Mouse (Mus musculus) liver, embryonic 11.5 days (tissue): Measurements from ENCODE around the gene Fam167b. TPM values are rescaled to one million over a fixed set of nuclear protein-coding genes. Genes with fewer than 3 reads are reported as not detected.
"Not testable (repeated sequence)": the region's sequence is repeated elsewhere in the genome, so short reads cannot be mapped to it uniquely, and the experiment has no call there.

Experiments
- ATAC-seq: fragments of 200-750 bp; cut with Nextera tagmentation; replicated peaks from 2 replicates; pipeline ENCODE4 v1.8.0; 2017; ENCODE audit warnings: moderate number of reproducible peaks, mild to moderate bottlenecking, moderate TSS enrichment, moderate library complexity; ENCODE audit not compliant: low FRiP score
- DNase-seq: peaks from one replicate; pipeline ENCODE4 v3.0.0-alpha.2; 2017; ENCODE audit warnings: low spot score
- H3K27ac ChIP-seq: fragments of 300-500 bp; sonication (generic); 2 replicates; pipeline ENCODE4 v1.5.1; 2014; ENCODE audit warnings: mild to moderate bottlenecking, low read depth, low read length, control low read depth
- H3K27me3 ChIP-seq: fragments of 300-500 bp; sonication (generic); replicated peaks from 2 replicates; pipeline ENCODE4 v1.6.1; 2014; ENCODE audit warnings: low read length, mixed read lengths; ENCODE audit not compliant: control insufficient read depth, insufficient read depth
- H3K36me3 ChIP-seq: fragments of 300-500 bp; sonication (generic); 2 replicates; pipeline ENCODE4 v1.6.1; 2014; ENCODE audit warnings: mild to moderate bottlenecking, low read length, moderate library complexity, mixed read lengths; ENCODE audit not compliant: control insufficient read depth, insufficient read depth
- H3K4me1 ChIP-seq: fragments of 300-500 bp; sonication (generic); replicated peaks from 2 replicates; pipeline ENCODE4 v1.6.1; 2014; ENCODE audit warnings: low read length, mixed read lengths; ENCODE audit not compliant: control insufficient read depth, insufficient read depth
- H3K4me2 ChIP-seq: fragments of 300-500 bp; sonication (generic); 2 replicates; pipeline ENCODE4 v1.6.1; 2014; ENCODE audit warnings: mild to moderate bottlenecking, control low read depth, moderate library complexity
- H3K4me3 ChIP-seq: fragments of 300-500 bp; sonication (generic); 2 replicates; pipeline ENCODE4 v1.5.1; 2014; ENCODE audit warnings: low read depth, low read length, control low read depth
- H3K9ac ChIP-seq: fragments of 300-500 bp; sonication (generic); 2 replicates; pipeline ENCODE4 v1.6.1; 2014; ENCODE audit warnings: low read depth, low read length, control low read depth
- H3K9me3 ChIP-seq: fragments of 300-500 bp; sonication (generic); 2 replicates; pipeline ENCODE4 v1.6.1; 2016; ENCODE audit warnings: low read length, inconsistent platforms, mixed read lengths; ENCODE audit not compliant: control insufficient read depth
- WGBS: fragments of 180-500 bp; shearing (Covaris S2); extraction: QIAGEN DNeasy Blood & Tissue Kit; methylation state at CpG from one replicate; pipeline ENCODE4 v1.1.7; 2014; 5-methylcytosine and 5-hydroxymethylcytosine counted together
- microRNA-seq: library from miRNA; unstranded; fragments of <30 nt; microRNA quantifications from one replicate; pipeline ENCODE4, GENCODE M21; 2017; ENCODE audit warnings: borderline number of aligned reads
- polyA plus RNA-seq: library from polyadenylated mRNA; unstranded; fragments of >200 nt; fragmentation: Nextera tagmentation; extraction: Ambion mirVana; gene quantifications from 2 replicates; pipeline ENCODE4 v1.2.1, GENCODE M21; 2014

Gene Fam167b
- polyA plus RNA-seq, 1 experiment from 2014 or later: 9.3 TPM

- no peaks in the 10 kb centered on the region for H3K9me3 ChIP-seq
- no peak overlapping the region for H3K27ac ChIP-seq
Measured at GRCm38 (mm10) chr4:129544106-129544505, 34.2 kb downstream of the Fam167b start.

DNA sequence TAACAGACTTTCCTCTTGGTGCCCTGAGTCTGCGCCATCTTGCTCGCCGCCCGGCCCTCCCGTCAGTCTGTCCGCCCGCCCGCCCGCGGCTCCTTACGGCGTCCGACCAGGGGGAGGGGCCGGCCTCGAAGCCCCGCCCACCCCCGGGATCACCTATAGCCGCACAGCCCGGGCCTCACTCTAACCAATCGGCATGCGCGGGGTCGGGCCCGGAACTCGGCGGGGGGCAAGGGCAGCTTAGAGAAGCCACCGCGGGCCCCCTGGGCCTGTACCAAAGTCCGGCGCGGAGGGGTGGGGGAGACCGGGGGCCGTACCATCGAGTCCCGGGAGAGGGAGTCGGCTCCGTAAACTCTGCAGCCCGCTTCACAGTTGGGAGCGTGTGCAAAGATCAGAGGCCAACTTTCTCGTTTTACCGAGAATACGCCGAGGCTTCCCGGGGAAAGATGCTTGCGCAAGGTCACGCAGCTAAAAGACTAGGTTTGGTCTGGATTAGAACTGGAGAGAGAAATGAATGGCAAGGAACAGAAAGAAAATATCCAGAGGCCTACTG, 35.7 kb downstream of the Fam167b start, which contains the start of gene Hdac1:
Gene Hdac1 (minus strand): TSS at position 122 of the 550 bp plus-strand sequence.
- under 1% methylated on average over 46 of the region's 46 CpGs for WGBS
- Histone ChIP-seq H3K4me3 (peak within 1 kb of the TSS; percentile 94), H3K36me3 (peaks cover 9% of the 10 kb centered on the region; the same call in 1 of the 2 replicates), H3K27me3 (no peaks in the 10 kb centered on the region), H3K4me1 (peaks cover 13% of the 10 kb centered on the region), H3K9ac (peak within 1 kb of the TSS; percentile 95), H3K27ac (peak within 1 kb of the TSS; percentile 82), H3K4me2 (peak within 1 kb of the TSS; percentile 76), H3K9me3 (no peaks in the 10 kb centered on the region)
- DNase-seq (peak; percentile 99), ATAC-seq (peak; percentile 100)

More at GRCm38 (mm10) chr4:129544106-129544505, 34.2 kb downstream of the Fam167b start:
- H3K9ac ChIP-seq: no peak overlapping the region
- H3K4me1 ChIP-seq: peaks cover 13% of the 10 kb centered on the region
- no peak overlapping the region for H3K4me3 ChIP-seq
- H3K36me3 ChIP-seq: peaks cover 6% of the 10 kb centered on the region; the same call in 1 of the 2 replicates
- H3K27me3 ChIP-seq: no peaks in the 10 kb centered on the region
- no peak for ATAC-seq
- H3K4me2 ChIP-seq: no peak overlapping the region
- no peak for DNase-seq
- 88% methylated on average over 4 of the region's 4 CpGs for WGBS

DNA sequence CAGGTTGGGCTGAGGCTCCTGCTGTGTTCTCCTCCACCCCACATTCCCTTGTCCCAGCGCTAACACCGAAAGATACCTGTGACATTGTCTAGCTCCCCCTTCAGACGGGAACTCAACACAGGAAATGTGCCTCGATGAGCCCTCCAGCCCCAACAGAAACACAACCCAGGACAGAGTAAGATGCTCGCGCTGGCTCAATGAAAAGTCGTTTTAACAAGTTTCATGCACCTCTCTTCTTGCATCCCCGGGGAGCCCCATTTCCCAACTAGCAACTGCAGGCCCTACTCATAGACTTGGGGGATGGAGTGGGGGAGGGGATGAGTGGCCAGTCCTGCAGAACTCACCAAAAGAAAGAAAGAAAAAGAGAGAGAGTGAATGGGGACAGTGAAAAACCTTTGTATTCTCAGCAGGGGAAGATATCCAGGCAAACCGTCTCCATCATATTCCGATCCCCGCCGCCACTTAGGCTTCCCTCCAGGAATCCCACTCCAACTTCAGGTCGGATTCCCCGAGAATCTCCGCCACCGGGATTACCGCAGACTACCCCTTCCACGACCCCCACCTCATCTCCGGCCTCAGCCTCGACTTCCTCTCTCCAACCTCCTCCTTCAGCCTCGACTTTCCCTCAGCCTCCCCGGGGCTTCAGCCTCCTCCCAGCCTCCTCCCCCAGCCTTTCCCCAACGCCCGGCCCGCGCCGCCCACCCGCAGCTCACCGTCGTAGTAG, 36.3 kb downstream of the Fam167b start:
- peaks cover 9% of the 10 kb centered on the region; the same call in 1 of the 2 replicates for H3K36me3 ChIP-seq
- H3K4me1 ChIP-seq: peaks cover 13% of the 10 kb centered on the region
- H3K4me3 ChIP-seq: peak overlapping the region; percentile 94
- DNase-seq (peak; percentile 45), ATAC-seq (no peak)
- H3K27ac ChIP-seq: peak overlapping the region; percentile 82
- no peaks in the 10 kb centered on the region for H3K27me3 ChIP-seq
- H3K9ac ChIP-seq: peak overlapping the region; percentile 95
- peak overlapping the region; percentile 76 for H3K4me2 ChIP-seq
- under 1% methylated on average over 30 of the region's 30 CpGs for WGBS
- no peaks in the 10 kb centered on the region for H3K9me3 ChIP-seq

GRCm38 (mm10) chr4:129540012-129540411, 38.3 kb downstream of the Fam167b start:
- Histone ChIP-seq H3K4me2 (no peak overlapping the region), H3K4me1 (peaks cover 13% of the 10 kb centered on the region), H3K36me3 (peaks cover 9% of the 10 kb centered on the region; the same call in 1 of the 2 replicates), H3K27me3 (no peaks in the 10 kb centered on the region), H3K9me3 (no peaks in the 10 kb centered on the region), H3K4me3 (no peak overlapping the region), H3K9ac (no peak overlapping the region), H3K27ac (no peak overlapping the region)
- DNase-seq: no peak
- no peak for ATAC-seq
- WGBS: 92% methylated on average over 6 of the region's 6 CpGs

DNA sequence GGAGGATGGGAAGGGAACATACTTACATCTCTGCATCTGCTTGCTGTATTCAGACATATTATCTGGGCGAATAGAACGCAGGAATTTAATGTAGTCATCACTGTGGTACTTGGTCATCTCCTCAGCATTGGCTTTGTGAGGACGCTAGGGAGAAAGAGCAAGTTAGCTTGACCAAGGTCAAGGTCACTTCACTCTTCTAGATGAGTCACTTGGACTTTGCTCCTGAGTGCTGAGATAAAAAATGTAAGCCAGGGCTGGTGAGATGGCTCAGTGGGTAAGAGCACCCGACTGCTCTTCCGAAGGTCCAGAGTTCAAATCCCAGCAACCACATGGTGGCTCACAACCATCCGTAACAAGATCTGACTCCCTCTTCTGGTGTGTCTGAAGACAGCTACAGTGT, 49.4 kb downstream of the Fam167b start:
- not testable (repeated sequence) for H3K9ac ChIP-seq, H3K27ac ChIP-seq, H3K27me3 ChIP-seq, H3K9me3 ChIP-seq, H3K4me2 ChIP-seq, H3K4me3 ChIP-seq, H3K4me1 ChIP-seq, DNase-seq, ATAC-seq
- 91% methylated on average over 5 of the region's 6 CpGs for whole genome bisulfite sequencing
- H3K36me3 ChIP-seq: peaks cover 33% of the 10 kb centered on the region

Small RNA genes within 50 kb of the gene (microRNA-seq; reads per million reads assigned to microRNA genes)
- not detected for gene Mir8119

Other genes starting within 250 kb of the Fam167b start
- 318 and 355 TPM in 2 replicates for gene Rbbp4, start 243.2 kb downstream of the Fam167b start, polyA plus RNA-seq
- 42.2 and 53.9 TPM in 2 replicates for gene Zbtb8os, start 242.9 kb downstream of the Fam167b start, polyA plus RNA-seq
- 4.2 and 4.8 TPM in 2 replicates for gene Zbtb8a, start 200.4 kb downstream of the Fam167b start, polyA plus RNA-seq
- gene Zbtb8b, start 137.7 kb downstream of the Fam167b start, polyA plus RNA-seq: 2.4 and 2.8 TPM in 2 replicates
- gene Bsdc1, start 117.0 kb downstream of the Fam167b start, polyA plus RNA-seq: 21.6 and 22.5 TPM in 2 replicates
- not detected in 2 replicates for gene Tssk3, start 87.5 kb downstream of the Fam167b start, polyA plus RNA-seq
- gene Fam229a, start 87.4 kb downstream of the Fam167b start, polyA plus RNA-seq: not detected in 2 replicates
- 388 and 395 TPM in 2 replicates for gene Marcksl1, start 65.0 kb downstream of the Fam167b start, polyA plus RNA-seq
- 215 and 223 TPM in 2 replicates for gene Hdac1, start 35.8 kb downstream of the Fam167b start, polyA plus RNA-seq
- gene Lck, start 4.9 kb downstream of the Fam167b start, polyA plus RNA-seq: 5.5 and 6.0 TPM in 2 replicates
- 329 and 341 TPM in 2 replicates for gene Eif3i, start 22.1 kb upstream of the Fam167b start, polyA plus RNA-seq
- 207 and 228 TPM in 2 replicates for gene Tmem234, start 22.1 kb upstream of the Fam167b start, polyA plus RNA-seq
- 0.57 and 1.5 TPM in 2 replicates for gene Dcdc2b, start 35.7 kb upstream of the Fam167b start, polyA plus RNA-seq
- 23.6 and 25.3 TPM in 2 replicates for gene Iqcc, start 40.5 kb upstream of the Fam167b start, polyA plus RNA-seq
- 27.2 and 33.1 TPM in 2 replicates for gene Ccdc28b, start 45.4 kb upstream of the Fam167b start, polyA plus RNA-seq
- 70.6 and 76.7 TPM in 2 replicates for gene Txlna, start 62.5 kb upstream of the Fam167b start, polyA plus RNA-seq
- gene Kpna6, start 94.2 kb upstream of the Fam167b start, polyA plus RNA-seq: 11.7 and 12.6 TPM in 2 replicates
- gene Tmem39b, start 118.3 kb upstream of the Fam167b start, polyA plus RNA-seq: 24.1 and 24.7 TPM in 2 replicates
- 78.4 and 83.3 TPM in 2 replicates for gene Khdrbs1, start 163.8 kb upstream of the Fam167b start, polyA plus RNA-seq
- gene Ptp4a2, start 232.7 kb upstream of the Fam167b start, polyA plus RNA-seq: 279 and 298 TPM in 2 replicates